Mouse (Mus musculus): ENCODE measurements at regions not wholly inside any gene's neighbourhood (a gene's known extent, or its start where the extent isn't known, plus 50 kb on each side); places are given as distances from the start of the nearest gene placed in this dataset.
A peak's percentile ranks its signal among the peaks of the same experiment; 100 is the strongest.

DNA sequence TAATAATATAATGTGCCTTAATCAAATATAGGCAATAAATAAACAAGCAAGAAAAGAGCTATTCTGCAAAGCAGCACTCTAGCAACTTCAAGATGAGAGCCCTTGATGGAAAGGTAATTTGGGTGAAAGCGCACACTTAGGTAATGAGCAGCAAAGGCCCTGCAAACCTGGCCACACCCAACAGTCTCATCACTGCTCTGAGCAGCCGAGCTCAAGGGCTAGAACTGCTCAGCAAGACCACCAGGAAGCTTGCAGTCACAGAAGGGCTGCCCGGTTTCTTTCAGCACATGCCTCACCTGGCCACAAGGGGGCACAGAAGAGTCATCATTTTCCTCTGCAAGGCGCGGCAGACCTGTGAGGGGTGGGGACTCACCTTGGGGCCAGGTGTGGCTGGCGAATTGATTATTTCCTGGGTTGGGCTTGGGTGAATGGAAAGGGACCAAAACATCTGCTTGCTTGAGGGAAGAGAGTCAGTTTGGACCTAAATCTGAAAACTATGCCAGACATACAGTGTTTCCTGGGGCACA lies 253.4 kb downstream of the Cbln1 start:
- in situ Hi-C loops (cut with MboI; ENCODE audit: low pct_ligation_motif_present, low pct_unique_long_range_greater_than_20kb, low sequenced_read_pairs) = no loop called here
- dilution Hi-C loops (cut with MboI; ENCODE audit: extremely low pct_ligation_motif_present, extremely low pct_unique_long_range_greater_than_20kb, low sequenced_read_pairs) = no loop called here
- DNase-seq (ENCODE audit: extremely low read depth) = no peak

DNA sequence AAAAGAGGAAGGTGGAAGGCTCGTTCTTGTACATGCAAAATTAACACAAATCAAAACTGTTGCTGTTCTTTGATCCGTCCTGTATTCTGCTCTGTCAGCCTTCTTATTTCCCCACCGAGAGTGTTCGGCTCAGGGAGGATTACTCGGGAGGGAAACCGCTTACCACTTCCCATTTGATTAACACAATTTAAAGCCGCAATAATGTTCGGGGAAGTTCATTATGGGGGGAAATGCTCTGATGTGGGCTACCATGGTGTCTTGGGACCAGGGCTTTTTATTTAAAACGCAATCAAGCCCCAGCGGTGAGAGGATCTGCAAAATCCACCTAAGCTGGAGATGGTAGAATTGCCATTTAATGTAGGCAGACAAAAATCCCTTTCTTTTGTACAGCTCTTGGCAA lies 257.4 kb downstream of the Cbln1 start:
- DNase-seq (ENCODE audit: extremely low read depth) = no peak
- dilution Hi-C loops (cut with MboI; ENCODE audit: extremely low pct_ligation_motif_present, extremely low pct_unique_long_range_greater_than_20kb, low sequenced_read_pairs) (no loop called here), in situ Hi-C loops (cut with MboI; ENCODE audit: low pct_ligation_motif_present, low pct_unique_long_range_greater_than_20kb, low sequenced_read_pairs) (no loop called here)
- Histone ChIP-seq H3K4me1 (ENCODE audit: control insufficient read depth in 1 of 2, insufficient read depth in 2 of 2) (peaks cover 0 to 22% of the 10 kb centered on the region in 2 experiments; a peak in 2 of 4 replicates), H3K79me2 (replicated peaks; ENCODE audit: control insufficient read depth, extremely low read depth, insufficient read depth, poor library complexity, severe bottlenecking) (no peaks in the 10 kb centered on the region), H3K4me2 (ENCODE audit: insufficient read depth, low read depth, poor library complexity, severe bottlenecking) (no peak overlapping the region), H3K4me3 (replicated peaks in 1 of 3; ENCODE audit: low read depth in 2 of 3, low read length in 2 of 3, poor library complexity in 1 of 3) (no peak overlapping the region), H3K27ac (ENCODE audit: insufficient read depth, low read depth) (no peak overlapping the region), H3K9ac (ENCODE audit: insufficient read depth, low read depth) (no peak overlapping the region), H3K36me3 (replicated peaks in 1 of 2; ENCODE audit: control insufficient read depth in 1 of 2, insufficient read depth in 1 of 2, low read length in 1 of 2) (no peaks in the 10 kb centered on the region), H3K27me3 (replicated peaks) (peaks cover 9% of the 10 kb centered on the region), H3K9me3 (replicated peaks; ENCODE audit: low read length) (no peaks in the 10 kb centered on the region)
- TF ChIP-seq JUN (IDR thresholded peaks at IDR 0.05; ENCODE audit: insufficient read depth, low read depth, low read length) (no peak), RAD21 (IDR thresholded peaks at IDR 0.05; ENCODE audit: low read depth, low read length) (no peak), USF1 (IDR thresholded peaks at IDR 0.05; ENCODE audit: low read depth, low read length) (no peak), SMC3 (IDR thresholded peaks at IDR 0.05; ENCODE audit: low read depth, low read length) (no peak), MEF2A (IDR thresholded peaks at IDR 0.05; ENCODE audit: borderline replicate concordance, low read depth, low read length) (no peak), NELFE (IDR thresholded peaks at IDR 0.05; ENCODE audit: low read depth, low read length) (no peak), HCFC1 (IDR thresholded peaks at IDR 0.05; ENCODE audit: low read depth, low read length) (no peak), IRF4 (IDR thresholded peaks at IDR 0.05; ENCODE audit: low read depth, low read length) (no peak), MAFK (IDR thresholded peaks at IDR 0.05; ENCODE audit: insufficient replicate concordance, low read length) (no peak), ZC3H11A (IDR thresholded peaks at IDR 0.05; ENCODE audit: low read depth, low read length) (no peak), BHLHE40 (IDR thresholded peaks at IDR 0.05; ENCODE audit: low read depth, low read length) (no peak), RCOR1 (conservative IDR thresholded peaks at IDR 0.05; ENCODE audit: low read depth, low read length) (no peak), MAX (IDR thresholded peaks at IDR 0.05; ENCODE audit: low read length) (no peak), E2F4 (IDR thresholded peaks at IDR 0.05; ENCODE audit: insufficient replicate concordance, low read depth, low read length) (no peak), POLR2A (IDR thresholded peaks at IDR 0.05; ENCODE audit: low read depth, low read length) (no peak), MAZ (IDR thresholded peaks at IDR 0.05; ENCODE audit: low read depth, low read length) (no peak), NRF1 (IDR thresholded peaks at IDR 0.05; ENCODE audit: low read depth, low read length) (no peak), POLR2AphosphoS2 (IDR thresholded peaks at IDR 0.05; ENCODE audit: low read depth, low read length) (no peak), ETS1 (conservative IDR thresholded peaks at IDR 0.05; ENCODE audit: low read depth, low read length) (no peak), EP300 (IDR thresholded peaks at IDR 0.05; ENCODE audit: low read length) (no peak)

More for the DNA sequence above, 253.4 kb downstream of the Cbln1 start:
- Histone ChIP-seq H3K9me3 (replicated peaks; ENCODE audit: low read length) (no peaks in the 10 kb centered on the region), H3K27me3 (replicated peaks) (peaks cover 15% of the 10 kb centered on the region), H3K4me1 (ENCODE audit: control insufficient read depth in 1 of 2, insufficient read depth in 2 of 2) (peaks cover 0 to 22% of the 10 kb centered on the region in 2 experiments; a peak in 2 of 4 replicates), H3K79me2 (replicated peaks; ENCODE audit: control insufficient read depth, extremely low read depth, insufficient read depth, poor library complexity, severe bottlenecking) (no peaks in the 10 kb centered on the region), H3K9ac (ENCODE audit: insufficient read depth, low read depth) (no peak overlapping the region), H3K27ac (ENCODE audit: insufficient read depth, low read depth) (no peak overlapping the region), H3K4me2 (ENCODE audit: insufficient read depth, low read depth, poor library complexity, severe bottlenecking) (no peak overlapping the region), H3K4me3 (replicated peaks in 1 of 3; ENCODE audit: low read depth in 2 of 3, low read length in 2 of 3, poor library complexity in 1 of 3) (no peak overlapping the region), H3K36me3 (replicated peaks in 1 of 2; ENCODE audit: control insufficient read depth in 1 of 2, insufficient read depth in 1 of 2, low read length in 1 of 2) (no peaks in the 10 kb centered on the region)
- TF ChIP-seq CHD2 (IDR thresholded peaks at IDR 0.05; ENCODE audit: low read length) (no peak), CTCF (conservative IDR thresholded peaks at IDR 0.05 in 1 of 2, IDR thresholded peaks at IDR 0.05 in 1 of 2; ENCODE audit: low read depth in 2 of 2, low read length in 2 of 2) (peak; percentile 24 to 67; a peak in 2 of 4 replicates), SMC3 (IDR thresholded peaks at IDR 0.05; ENCODE audit: low read depth, low read length) (peak; percentile 66), RAD21 (IDR thresholded peaks at IDR 0.05; ENCODE audit: low read depth, low read length) (peak; percentile 49)
